Mouse (Mus musculus): Measurements from ENCODE around the gene Riiad1. TPM values are rescaled to one million over a fixed set of nuclear protein-coding genes. Genes with fewer than 3 reads are reported as not detected.

Gene Riiad1
- polyA plus RNA-seq, 1 experiment from 2014 or later, result 17.5 TPM

DNA sequence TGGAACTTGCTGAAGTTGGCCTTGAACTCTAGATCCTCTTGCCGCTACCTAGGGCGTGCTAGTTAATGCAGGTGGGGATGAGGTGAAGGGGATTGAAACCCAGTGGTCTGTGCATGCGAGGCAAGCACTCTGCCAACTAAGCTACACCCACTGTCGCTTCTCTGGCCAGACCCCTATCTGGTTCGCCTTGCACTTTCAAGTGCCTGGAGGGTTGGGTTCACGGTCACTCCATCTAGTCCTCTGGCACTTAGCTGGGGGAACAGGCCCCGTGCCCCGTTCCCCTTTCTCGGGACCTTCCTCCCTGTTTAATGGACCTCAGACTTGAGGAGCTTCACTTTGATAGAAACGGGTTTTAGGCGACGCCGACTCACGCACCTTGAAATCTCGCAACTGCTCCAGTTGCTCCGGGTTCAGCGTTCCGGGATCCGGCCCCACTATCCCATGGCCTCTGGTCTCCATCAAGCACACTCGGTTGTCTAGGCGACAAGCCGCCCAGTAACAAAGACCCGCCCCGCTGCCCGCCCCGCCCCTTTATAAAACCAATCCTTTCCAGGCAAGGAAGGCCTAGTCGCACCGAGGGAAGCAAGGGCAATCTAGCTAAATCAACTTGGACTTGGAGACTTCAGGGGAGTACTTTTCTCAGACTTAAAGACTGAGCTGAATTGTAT lies 7.6 kb downstream of the Riiad1 start:
- Histone ChIP-seq H3K4me2 (ENCODE audit: low read depth, low read length) (peak overlapping the region; percentile 51), H3K4me3 (ENCODE audit: low read depth, low read length) (peak overlapping the region; percentile 17; the same call in 1 of the 2 replicates), H3K9me3 (ENCODE audit: control insufficient read depth, low read length) (no peaks in the 10 kb centered on the region), H3K27ac (ENCODE audit: low read depth, low read length) (no peak overlapping the region), H3K27me3 (ENCODE audit: control insufficient read depth, insufficient read depth, low read length) (no peaks in the 10 kb centered on the region), H3K36me3 (ENCODE audit: control insufficient read depth, insufficient read depth, low read length) (no peaks in the 10 kb centered on the region), H3K4me1 (ENCODE audit: control insufficient read depth, insufficient read depth, low read length) (peaks cover 7% of the 10 kb centered on the region; the same call in 1 of the 2 replicates), H3K9ac (replicated peaks; ENCODE audit: low read depth, low read length) (no peak overlapping the region)
- peak; percentile 59; the same call in 1 of the 2 replicates for ATAC-seq (ENCODE audit: low read depth)
- 11% methylated on average over 28 of the region's 28 CpGs for WGBS

GRCm38 (mm10) chr3:94468931-94469330 lies 11.2 kb downstream of the Riiad1 start:
- peaks cover 17% of the 10 kb centered on the region for H3K4me1 ChIP-seq (ENCODE audit: control insufficient read depth, insufficient read depth, low read length)
- no peak overlapping the region for H3K4me3 ChIP-seq (ENCODE audit: low read depth, low read length)
- WGBS, result 45% methylated on average over 3 of the region's 3 CpGs
- no peaks in the 10 kb centered on the region for H3K36me3 ChIP-seq (ENCODE audit: control insufficient read depth, insufficient read depth, low read length)
- no peaks in the 10 kb centered on the region for H3K9me3 ChIP-seq (ENCODE audit: control insufficient read depth, low read length)
- H3K27ac ChIP-seq (ENCODE audit: low read depth, low read length), result no peak overlapping the region
- H3K9ac ChIP-seq (replicated peaks; ENCODE audit: low read depth, low read length), result no peak overlapping the region
- H3K27me3 ChIP-seq (ENCODE audit: control insufficient read depth, insufficient read depth, low read length), result no peaks in the 10 kb centered on the region
- no peak for ATAC-seq (ENCODE audit: low read depth)
- no peak overlapping the region for H3K4me2 ChIP-seq (ENCODE audit: low read depth, low read length)

DNA sequence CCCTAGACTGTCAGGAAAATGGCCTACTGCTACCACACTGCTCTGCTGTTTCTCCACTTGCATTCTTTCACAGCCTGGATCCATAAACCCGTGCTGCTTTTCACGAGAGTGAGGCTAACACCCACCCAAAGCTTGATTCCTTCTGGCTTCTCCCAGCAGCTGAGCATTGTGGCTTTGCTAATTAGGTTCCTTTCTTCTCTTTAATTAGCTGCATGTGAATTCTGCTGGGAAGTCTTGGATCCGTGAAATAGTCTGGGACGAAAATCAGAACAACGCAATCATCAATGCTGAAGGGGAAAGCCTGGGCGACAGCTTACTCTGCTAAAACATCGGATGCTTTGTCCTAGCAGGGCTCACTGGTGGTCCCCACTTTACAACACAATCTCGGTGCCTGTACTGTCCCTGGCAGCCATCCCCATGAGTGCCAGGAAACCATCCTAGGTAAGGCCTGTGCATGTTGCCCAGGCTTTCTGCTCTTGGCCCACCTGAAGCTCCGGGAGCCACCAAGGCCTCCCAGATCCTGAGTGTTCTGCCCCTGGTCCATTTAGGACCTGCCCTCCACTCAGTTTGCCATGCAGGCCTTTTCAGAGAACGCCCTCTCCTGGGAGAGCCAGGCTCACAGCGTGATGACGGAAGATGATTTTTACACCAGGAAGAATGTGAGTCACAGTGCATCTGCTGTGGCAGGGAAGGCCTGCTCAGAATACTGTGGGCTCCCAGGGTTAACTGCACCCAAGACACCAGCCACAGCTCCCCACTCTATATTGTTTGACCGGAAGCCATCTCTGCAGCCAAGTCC lies 14.3 kb downstream of the Riiad1 start:
- Histone ChIP-seq H3K9me3 (ENCODE audit: control insufficient read depth, low read length) (no peaks in the 10 kb centered on the region), H3K27me3 (ENCODE audit: control insufficient read depth, insufficient read depth, low read length) (no peaks in the 10 kb centered on the region), H3K9ac (replicated peaks; ENCODE audit: low read depth, low read length) (no peak overlapping the region), H3K27ac (ENCODE audit: low read depth, low read length) (peak overlapping the region; percentile 84), H3K4me3 (ENCODE audit: low read depth, low read length) (no peak overlapping the region), H3K4me2 (ENCODE audit: low read depth, low read length) (no peak overlapping the region), H3K4me1 (ENCODE audit: control insufficient read depth, insufficient read depth, low read length) (peaks cover 17% of the 10 kb centered on the region), H3K36me3 (ENCODE audit: control insufficient read depth, insufficient read depth, low read length) (no peaks in the 10 kb centered on the region)
- peak; percentile 67 for ATAC-seq (ENCODE audit: low read depth)
- WGBS, result 32% methylated on average over 13 of the region's 13 CpGs

- H3K9ac ChIP-seq (replicated peaks; ENCODE audit: low read depth, low read length), result no peak overlapping the region
These were observed 16.1 kb downstream of the Riiad1 start for GRCm38 (mm10) chr3:94463926-94464578.

GRCm38 (mm10) chr3:94459834-94460233 lies 20.3 kb downstream of the Riiad1 start:
- Histone ChIP-seq H3K4me3 (ENCODE audit: low read depth, low read length) (no peak overlapping the region), H3K4me1 (ENCODE audit: control insufficient read depth, insufficient read depth, low read length) (peaks cover 12% of the 10 kb centered on the region), H3K36me3 (ENCODE audit: control insufficient read depth, insufficient read depth, low read length) (no peaks in the 10 kb centered on the region), H3K27me3 (ENCODE audit: control insufficient read depth, insufficient read depth, low read length) (no peaks in the 10 kb centered on the region), H3K9me3 (ENCODE audit: control insufficient read depth, low read length) (no peaks in the 10 kb centered on the region), H3K4me2 (ENCODE audit: low read depth, low read length) (no peak overlapping the region), H3K9ac (replicated peaks; ENCODE audit: low read depth, low read length) (no peak overlapping the region), H3K27ac (ENCODE audit: low read depth, low read length) (no peak overlapping the region)
- WGBS, result 93% methylated on average over 2 of the region's 2 CpGs
- no peak for ATAC-seq (ENCODE audit: low read depth)

More at GRCm38 (mm10) chr3:94463926-94464578, 16.1 kb downstream of the Riiad1 start:
- Histone ChIP-seq H3K9me3 (ENCODE audit: control insufficient read depth, low read length) (no peaks in the 10 kb centered on the region), H3K4me2 (ENCODE audit: low read depth, low read length) (0 out of 2 replicates have a peak overlapping the region, but pooled peaks have one; percentile 6), H3K27me3 (ENCODE audit: control insufficient read depth, insufficient read depth, low read length) (no peaks in the 10 kb centered on the region), H3K27ac (ENCODE audit: low read depth, low read length) (peak overlapping the region; percentile 84), H3K36me3 (ENCODE audit: control insufficient read depth, insufficient read depth, low read length) (no peaks in the 10 kb centered on the region), H3K4me1 (ENCODE audit: control insufficient read depth, insufficient read depth, low read length) (peaks cover 17% of the 10 kb centered on the region), H3K4me3 (ENCODE audit: low read depth, low read length) (no peak overlapping the region)
- 29% methylated on average over 11 of the region's 11 CpGs for WGBS
- ATAC-seq (ENCODE audit: low read depth), result peak; percentile 82

GRCm38 (mm10) chr3:94457055-94457454 lies 23.1 kb downstream of the Riiad1 start:
- H3K27ac ChIP-seq (ENCODE audit: low read depth, low read length), result no peak overlapping the region
- ATAC-seq (ENCODE audit: low read depth), result peak; percentile 50; the same call in 1 of the 2 replicates
- H3K9ac ChIP-seq (replicated peaks; ENCODE audit: low read depth, low read length), result peak overlapping the region; percentile 16; the same call in 1 of the 2 replicates

GRCm38 (mm10) chr3:94456529-94457000 lies 23.6 kb downstream of the Riiad1 start:
- peak; percentile 95 for ATAC-seq (ENCODE audit: low read depth)
- H3K4me1 ChIP-seq (ENCODE audit: control insufficient read depth, insufficient read depth, low read length), result no peaks in the 10 kb centered on the region
- 2% methylated on average over 12 of the region's 12 CpGs for WGBS
- peak overlapping the region; percentile 16; the same call in 1 of the 2 replicates for H3K9ac ChIP-seq (replicated peaks; ENCODE audit: low read depth, low read length)
- peak overlapping the region; percentile 33; the same call in 1 of the 2 replicates for H3K4me2 ChIP-seq (ENCODE audit: low read depth, low read length)
- no peaks in the 10 kb centered on the region for H3K36me3 ChIP-seq (ENCODE audit: control insufficient read depth, insufficient read depth, low read length)
- H3K27ac ChIP-seq (ENCODE audit: low read depth, low read length), result no peak overlapping the region
- peak overlapping the region; percentile 30 for H3K4me3 ChIP-seq (ENCODE audit: low read depth, low read length)
- no peaks in the 10 kb centered on the region for H3K9me3 ChIP-seq (ENCODE audit: control insufficient read depth, low read length)
- no peaks in the 10 kb centered on the region for H3K27me3 ChIP-seq (ENCODE audit: control insufficient read depth, insufficient read depth, low read length)

More at GRCm38 (mm10) chr3:94457055-94457454, 23.1 kb downstream of the Riiad1 start:
- Histone ChIP-seq H3K4me2 (ENCODE audit: low read depth, low read length) (peak overlapping the region; percentile 33; the same call in 1 of the 2 replicates), H3K27me3 (ENCODE audit: control insufficient read depth, insufficient read depth, low read length) (no peaks in the 10 kb centered on the region), H3K4me1 (ENCODE audit: control insufficient read depth, insufficient read depth, low read length) (no peaks in the 10 kb centered on the region), H3K36me3 (ENCODE audit: control insufficient read depth, insufficient read depth, low read length) (no peaks in the 10 kb centered on the region), H3K4me3 (ENCODE audit: low read depth, low read length) (peak overlapping the region; percentile 30; the same call in 1 of the 2 replicates), H3K9me3 (ENCODE audit: control insufficient read depth, low read length) (no peaks in the 10 kb centered on the region)
- WGBS, result 74% methylated on average over 3 of the region's 3 CpGs

- Histone ChIP-seq H3K4me2 (ENCODE audit: low read depth, low read length) (no peak overlapping the region), H3K27me3 (ENCODE audit: control insufficient read depth, insufficient read depth, low read length) (no peaks in the 10 kb centered on the region), H3K4me3 (ENCODE audit: low read depth, low read length) (no peak overlapping the region), H3K9me3 (ENCODE audit: control insufficient read depth, low read length) (no peaks in the 10 kb centered on the region), H3K27ac (ENCODE audit: low read depth, low read length) (no peak overlapping the region), H3K9ac (replicated peaks; ENCODE audit: low read depth, low read length) (no peak overlapping the region), H3K36me3 (ENCODE audit: control insufficient read depth, insufficient read depth, low read length) (peaks cover 24% of the 10 kb centered on the region), H3K4me1 (ENCODE audit: control insufficient read depth, insufficient read depth, low read length) (no peaks in the 10 kb centered on the region)
- WGBS, result 94% methylated on average over 2 of the region's 2 CpGs
- ATAC-seq (ENCODE audit: low read depth), result no peak
These were observed 30.8 kb downstream of the Riiad1 start for GRCm38 (mm10) chr3:94449377-94449776.

Data from neural tube, embryonic 14.5 days (tissue).